Comparison of ENCODE assay signal across 10 mouse cellular contexts in the genomic region with DNA sequence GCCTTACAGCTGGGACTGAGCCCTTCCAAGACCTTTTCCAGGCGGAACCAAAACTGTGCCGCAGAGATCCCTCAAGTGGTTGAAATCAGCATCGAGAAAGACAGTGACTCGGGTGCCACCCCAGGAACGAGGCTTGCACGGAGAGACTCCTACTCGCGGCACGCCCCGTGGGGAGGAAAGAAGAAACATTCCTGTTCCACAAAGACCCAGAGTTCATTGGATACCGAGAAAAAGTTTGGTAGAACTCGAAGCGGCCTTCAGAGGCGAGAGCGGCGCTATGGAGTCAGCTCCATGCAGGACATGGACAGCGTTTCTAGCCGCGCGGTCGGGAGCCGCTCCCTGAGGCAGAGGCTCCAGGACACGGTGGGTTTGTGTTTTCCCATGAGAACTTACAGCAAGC. TPM values are rescaled to one million over a fixed set of nuclear protein-coding genes. Genes with fewer than 3 reads are reported as not detected.
DNase-seq lines count a peak whose midpoint lies in the region; ATAC-seq and TF ChIP-seq lines count a peak whose summit lies in the region.
"Had no signal": no experiment of that assay in that cellular context is flagged by ENCODE, and none has a peak within 500 bp of the region (broad histone marks: within the 10 kb centered on the region; RNA-seq: fewer than 3 reads in every experiment).

No protein-coding gene starts in this region.

- H3K27me3 ChIP-seq in cerebellum, adult 2 months (ENCODE audit: control insufficient read depth, insufficient read depth, low read length), result no peaks in the 10 kb centered on the region
- no peaks in the 10 kb centered on the region for H3K27me3 ChIP-seq in embryonic facial prominence, embryonic 11.5 days (ENCODE audit: control insufficient read depth, insufficient read depth, low read length)
- no peaks in the 10 kb centered on the region for H3K27me3 ChIP-seq in thymus, adult 2 months (ENCODE audit: control insufficient read depth, insufficient read depth, low read length)
- H3K27me3 ChIP-seq: liver, embryonic 15.5 days had no signal

- no peaks in the 10 kb centered on the region for H3K9me3 ChIP-seq in embryonic facial prominence, embryonic 11.5 days (replicated peaks; ENCODE audit: control insufficient read depth, low read length)
- H3K9me3 ChIP-seq: liver, embryonic 15.5 days had no signal

- WGBS in cerebellum, adult 2 months, result 78% methylated on average over 23 of the region's 23 CpGs
- WGBS in embryonic facial prominence, embryonic 11.5 days, result 77% methylated on average over 23 of the region's 23 CpGs
- WGBS in thymus, adult 2 months, result 94% methylated on average over 23 of the region's 23 CpGs

- no peak overlapping the region for H3K4me2 ChIP-seq in embryonic facial prominence, embryonic 11.5 days (ENCODE audit: low read depth, low read length)
- H3K4me2 ChIP-seq: liver, embryonic 15.5 days had no signal

- ATAC-seq in embryonic facial prominence, embryonic 11.5 days (replicated peaks; ENCODE audit: insufficient number of reproducible peaks, low FRiP score, low TSS enrichment, low read depth), result no peak

- no peaks in the 10 kb centered on the region for H3K4me1 ChIP-seq in cerebellum, adult 2 months (ENCODE audit: control insufficient read depth, insufficient read depth, low read length)
- no peaks in the 10 kb centered on the region for H3K4me1 ChIP-seq in embryonic facial prominence, embryonic 11.5 days (ENCODE audit: control insufficient read depth, insufficient read depth, low read length)
- peaks cover 6% of the 10 kb centered on the region for H3K4me1 ChIP-seq in thymus, adult 2 months (replicated peaks; ENCODE audit: control insufficient read depth, insufficient read depth, low read length)
- H3K4me1 ChIP-seq: liver, embryonic 15.5 days had no signal

- no peak overlapping the region for H3K9ac ChIP-seq in embryonic facial prominence, embryonic 11.5 days (replicated peaks; ENCODE audit: low read length)
- H3K9ac ChIP-seq: liver, embryonic 15.5 days had no signal

- DNase-seq in cerebellum, postnatal 25 days, result peak; percentile 20 to 44
- DNase-seq in cerebellum, adult 2 months, result no peak
- no peak for DNase-seq in layer of hippocampus, adult 2 months (ENCODE audit: low spot score in 2 of 2)
- no peak for DNase-seq in layer of hippocampus, postnatal 25 days (ENCODE audit: extremely low spot score in 1 of 2, low spot score in 1 of 2)
- DNase-seq in embryonic facial prominence, embryonic 11.5 days (ENCODE audit: low spot score), result peak; percentile 44
- peak; percentile 15 for DNase-seq in lung, postnatal 14 days
- no peak for DNase-seq in thymus, adult 2 months
- DNase-seq in spleen, postnatal 14 days (ENCODE audit: low spot score in 2 of 2), result no peak

- no peaks in the 10 kb centered on the region for H3K36me3 ChIP-seq in embryonic facial prominence, embryonic 11.5 days (replicated peaks; ENCODE audit: control insufficient read depth, insufficient read depth, low read depth, low read length)
- no peaks in the 10 kb centered on the region for H3K36me3 ChIP-seq in thymus, adult 2 months (ENCODE audit: control insufficient read depth, insufficient read depth, low read length)
- H3K36me3 ChIP-seq: liver, embryonic 15.5 days had no signal

- H3K4me3 ChIP-seq in cerebellum, adult 2 months (replicated peaks; ENCODE audit: insufficient read depth, low read depth, low read length), result no peak overlapping the region
- no peak overlapping the region for H3K4me3 ChIP-seq in layer of hippocampus, adult 2 months
- H3K4me3 ChIP-seq in embryonic facial prominence, embryonic 11.5 days (ENCODE audit: low read depth, low read length), result no peak overlapping the region
- no peak overlapping the region for H3K4me3 ChIP-seq in thymus, adult 2 months (ENCODE audit: control insufficient read depth, insufficient read depth, low read length)
- H3K4me3 ChIP-seq: erythroblast, embryonic 14.5 days; liver, embryonic 15.5 days had no signal

- no peak for TF ChIP-seq CTCF in cerebellum, adult 2 months (IDR thresholded peaks at IDR 0.05; ENCODE audit: borderline replicate concordance, insufficient read depth, low read depth, low read length)
- TF ChIP-seq CTCF in layer of hippocampus, adult 2 months (conservative IDR thresholded peaks at IDR 0.05), result peak; percentile 49
- TF ChIP-seq CTCF in thymus, adult 2 months (IDR thresholded peaks at IDR 0.05; ENCODE audit: borderline replicate concordance, control insufficient read depth, extremely low read depth, insufficient read depth, low read length, poor library complexity), result no peak

- H3K27ac ChIP-seq in cerebellum, adult 2 months (ENCODE audit: insufficient read depth, low read length), result no peak overlapping the region
- no peak overlapping the region for H3K27ac ChIP-seq in layer of hippocampus, adult 2 months
- H3K27ac ChIP-seq in embryonic facial prominence, embryonic 11.5 days (replicated peaks; ENCODE audit: low read depth, low read length), result no peak overlapping the region
- H3K27ac ChIP-seq in thymus, adult 2 months (ENCODE audit: control insufficient read depth, insufficient read depth, low read length), result no peak overlapping the region
- H3K27ac ChIP-seq: liver, embryonic 15.5 days had no signal

- no peak for TF ChIP-seq POLR2A in cerebellum, adult 2 months (IDR thresholded peaks at IDR 0.05; ENCODE audit: borderline replicate concordance, insufficient read depth, low read length)
- TF ChIP-seq POLR2A in thymus, adult 2 months (IDR thresholded peaks at IDR 0.05; ENCODE audit: control insufficient read depth, extremely low read depth, insufficient read depth, low read length, poor library complexity), result no peak

RNA-seq across cellular contexts. Expression of a gene that starts 26.3 kb away (rescaled TPM):
- polyA plus RNA-seq in cerebellum, adult 2 months (2012; rRNA removed), result 55.8 and 57.6 TPM in 2 replicates
- total RNA-seq in layer of hippocampus, adult 2 months (2021), result 100 to 1,000 TPM; 106 to 111 TPM
- total RNA-seq in layer of hippocampus, postnatal 25 days (2021), result 100 to 1,000 TPM in 1 of 2 experiments, 10 to 100 TPM in 1; 98.3 to 101 TPM
- polyA plus RNA-seq in embryonic facial prominence, embryonic 11.5 days (2014; fragmentation: Nextera tagmentation; extraction: Ambion mirVana), result 16.7 and 18.2 TPM in 2 replicates
- polyA plus RNA-seq in thymus, adult 2 months (2012; rRNA removed), result 4.8 and 6.4 TPM in 2 replicates

Comparison
In these comparisons a context has a peak if more than half of its experiments do, and no peak if none do; other contexts are left out.
1. DNase-seq: peak in cerebellum, postnatal 25 days (2 of 2), embryonic facial prominence, embryonic 11.5 days (single experiment) and lung, postnatal 14 days (single experiment); none in cerebellum, adult 2 months (0 of 2), layer of hippocampus, adult 2 months (0 of 2), layer of hippocampus, postnatal 25 days (0 of 2), thymus, adult 2 months (single experiment) and spleen, postnatal 14 days (0 of 2).